Mouse (Mus musculus): ENCODE data around the gene Dppa4.

DNA sequence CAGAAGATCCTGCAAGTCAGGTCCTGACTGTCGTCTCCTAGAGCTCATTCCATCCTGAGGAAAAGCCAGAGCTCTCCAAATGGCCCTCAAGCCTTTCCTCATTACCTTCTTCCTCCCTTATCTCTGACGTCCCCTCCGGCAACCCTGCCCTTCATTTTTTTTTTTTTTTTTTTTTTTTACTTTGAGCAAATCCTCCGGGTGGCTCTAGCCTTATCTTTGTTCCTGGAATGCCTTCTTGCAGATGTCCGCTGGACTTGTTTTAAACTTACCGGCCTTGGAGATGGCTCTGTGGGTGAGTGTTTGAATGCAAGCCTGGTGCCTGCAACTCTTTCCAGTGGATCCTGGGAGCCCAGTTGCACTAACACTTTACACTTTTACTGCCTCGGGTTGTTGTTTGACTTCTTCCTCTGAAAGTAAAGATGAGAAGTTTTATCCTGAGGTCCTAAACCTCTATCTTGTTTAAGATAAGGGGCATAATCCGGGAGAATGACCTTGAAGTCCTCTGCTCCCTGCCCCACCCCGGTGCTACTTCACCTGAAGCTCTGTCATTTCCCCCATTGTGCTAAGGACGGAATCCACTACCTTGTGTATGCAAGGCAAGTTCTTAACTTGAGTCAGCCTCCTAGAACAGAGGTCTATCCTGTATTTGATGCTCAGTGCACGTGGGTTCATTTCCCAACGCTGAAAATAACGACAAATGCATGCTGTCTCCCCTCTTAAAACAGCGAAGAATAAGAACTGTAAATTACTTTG, 14.0 kb downstream of the Dppa4 start:
- no peak for TF ChIP-seq CTCF (IDR thresholded peaks at IDR 0.05; ENCODE audit: insufficient read depth, low read length)
- no peak for TF ChIP-seq POLR2A (IDR thresholded peaks at IDR 0.05; ENCODE audit: borderline replicate concordance, extremely low read depth, low read depth, low read length)

Measured in lung, adult 2 months (tissue).